Mouse (Mus musculus) thymus, postnatal 25 days (tissue): ENCODE measurements around the gene Nfatc2.

Source experiments
- DNase-seq: peaks from one replicate; pipeline ENCODE4 v3.0.0; 2022

Nfatc2 gene

GRCm38 (mm10) chr2:168608125-168608564 is 6.7 kb upstream of the Nfatc2 start:
- no peak for DNase-seq

GRCm38 (mm10) chr2:168604655-168605070 is 3.2 kb upstream of the Nfatc2 start:
- DNase-seq, result no peak

- no peak for DNase-seq
Measured at GRCm38 (mm10) chr2:168602387-168602741, 907 bp upstream of the Nfatc2 start.

- no peak for DNase-seq
Measured at GRCm38 (mm10) chr2:168600750-168601490, 537 bp downstream of the Nfatc2 start.

- DNase-seq, result no peak
Measured at GRCm38 (mm10) chr2:168595693-168596092, 5.8 kb downstream of the Nfatc2 start.

GRCm38 (mm10) chr2:168593676-168594075 is 7.8 kb downstream of the Nfatc2 start:
- no peak for DNase-seq

GRCm38 (mm10) chr2:168593004-168593403 is 8.5 kb downstream of the Nfatc2 start:
- no peak for DNase-seq

GRCm38 (mm10) chr2:168591076-168591475 is 10.4 kb downstream of the Nfatc2 start:
- no peak for DNase-seq

GRCm38 (mm10) chr2:168590556-168590955 is 10.9 kb downstream of the Nfatc2 start:
- peak; percentile 53 for DNase-seq

GRCm38 (mm10) chr2:168590168-168590551 is 11.3 kb downstream of the Nfatc2 start:
- DNase-seq, result peak; percentile 83

GRCm38 (mm10) chr2:168589368-168590167 is 11.9 kb downstream of the Nfatc2 start:
- DNase-seq, result peak; percentile 71

GRCm38 (mm10) chr2:168588591-168589367 is 12.7 kb downstream of the Nfatc2 start:
- peak; percentile 44 for DNase-seq

- no peak for DNase-seq
Measured at GRCm38 (mm10) chr2:168587159-168587558, 14.3 kb downstream of the Nfatc2 start.

GRCm38 (mm10) chr2:168586512-168586911 is 14.9 kb downstream of the Nfatc2 start:
- no peak for DNase-seq

GRCm38 (mm10) chr2:168584857-168585256 is 16.6 kb downstream of the Nfatc2 start:
- no peak for DNase-seq

GRCm38 (mm10) chr2:168584408-168584807 is 17.0 kb downstream of the Nfatc2 start:
- DNase-seq, result no peak

- peak; percentile 45 for DNase-seq
Measured at GRCm38 (mm10) chr2:168583084-168583483, 18.4 kb downstream of the Nfatc2 start.

GRCm38 (mm10) chr2:168581207-168581854 is 20.1 kb downstream of the Nfatc2 start:
- no peak for DNase-seq

- peak; percentile 48 for DNase-seq
Measured at GRCm38 (mm10) chr2:168580295-168580915, 21.1 kb downstream of the Nfatc2 start.

- no peak for DNase-seq
Measured at GRCm38 (mm10) chr2:168579601-168580130, 21.8 kb downstream of the Nfatc2 start.

- no peak for DNase-seq
Measured at GRCm38 (mm10) chr2:168579109-168579508, 22.3 kb downstream of the Nfatc2 start.

- peak; percentile 44 for DNase-seq
Measured at GRCm38 (mm10) chr2:168578132-168578531, 23.3 kb downstream of the Nfatc2 start.
